Mouse (Mus musculus) cerebellum, adult (tissue): Measurements from ENCODE around the gene Slc13a3.
"Not testable (repeated sequence)": the region's sequence is repeated elsewhere in the genome, so short reads cannot be mapped to it uniquely, and the experiment has no call there.

Experiments used
- ATAC-seq: cut with Nextera tagmentation; 2 replicates; pipeline ENCODE4 v1.9.2; 2017; ENCODE audit warnings: mild to moderate bottlenecking, moderate library complexity, mixed read lengths; ENCODE audit not compliant: insufficient number of reproducible peaks, low FRiP score, low TSS enrichment

Gene Slc13a3

DNA sequence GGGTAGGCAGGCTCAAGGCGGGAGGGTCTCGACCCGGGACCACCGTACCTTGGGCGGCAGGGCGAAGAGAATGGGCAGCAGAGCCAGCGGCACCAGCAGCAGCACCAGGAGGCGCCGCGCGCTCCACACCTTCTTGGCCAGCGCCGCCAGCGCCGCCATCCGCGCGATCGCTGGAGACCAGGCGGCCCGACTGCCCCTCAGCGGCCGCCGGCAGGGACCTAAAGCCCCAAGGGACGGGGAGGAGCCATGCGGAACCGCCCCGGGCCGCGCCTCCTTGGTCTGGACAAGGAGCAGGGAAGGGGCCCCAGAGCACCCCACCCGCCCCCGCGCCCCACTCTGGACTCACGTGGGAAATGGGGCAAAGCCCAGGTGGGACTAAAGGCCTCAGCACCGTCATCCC lies at the start of gene Slc13a3:
Gene Slc13a3, minus strand, starts transcription at position 228 of the 400 bp plus-strand sequence.
- ATAC-seq, result no peak

DNA sequence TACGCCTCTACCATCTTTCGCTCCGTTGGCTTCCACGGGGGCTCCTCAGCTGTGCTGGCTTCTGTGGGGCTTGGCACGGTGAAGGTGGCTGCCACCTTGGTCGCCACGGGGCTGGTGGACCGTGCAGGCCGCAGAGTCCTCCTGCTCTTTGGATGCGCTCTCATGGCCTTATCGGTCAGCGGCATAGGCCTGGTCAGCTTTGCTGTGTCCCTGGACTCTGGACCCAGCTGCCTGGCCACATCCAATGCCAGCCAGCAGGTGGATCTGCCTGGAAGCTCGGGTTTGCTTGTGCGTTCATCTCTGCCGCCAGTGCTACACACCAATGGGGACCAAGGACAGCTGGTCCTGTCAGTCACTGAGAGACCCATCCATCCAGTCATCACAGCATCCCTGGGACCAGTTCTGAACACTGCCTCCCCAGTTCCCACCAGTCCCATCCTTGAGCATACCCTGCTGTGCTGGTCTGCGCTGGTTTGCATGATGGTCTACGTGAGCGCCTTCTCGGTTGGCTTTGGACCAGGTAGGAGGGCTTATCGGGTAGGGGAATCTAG lies 42.2 kb upstream of the Slc13a3 start:
- no peak for ATAC-seq

DNA sequence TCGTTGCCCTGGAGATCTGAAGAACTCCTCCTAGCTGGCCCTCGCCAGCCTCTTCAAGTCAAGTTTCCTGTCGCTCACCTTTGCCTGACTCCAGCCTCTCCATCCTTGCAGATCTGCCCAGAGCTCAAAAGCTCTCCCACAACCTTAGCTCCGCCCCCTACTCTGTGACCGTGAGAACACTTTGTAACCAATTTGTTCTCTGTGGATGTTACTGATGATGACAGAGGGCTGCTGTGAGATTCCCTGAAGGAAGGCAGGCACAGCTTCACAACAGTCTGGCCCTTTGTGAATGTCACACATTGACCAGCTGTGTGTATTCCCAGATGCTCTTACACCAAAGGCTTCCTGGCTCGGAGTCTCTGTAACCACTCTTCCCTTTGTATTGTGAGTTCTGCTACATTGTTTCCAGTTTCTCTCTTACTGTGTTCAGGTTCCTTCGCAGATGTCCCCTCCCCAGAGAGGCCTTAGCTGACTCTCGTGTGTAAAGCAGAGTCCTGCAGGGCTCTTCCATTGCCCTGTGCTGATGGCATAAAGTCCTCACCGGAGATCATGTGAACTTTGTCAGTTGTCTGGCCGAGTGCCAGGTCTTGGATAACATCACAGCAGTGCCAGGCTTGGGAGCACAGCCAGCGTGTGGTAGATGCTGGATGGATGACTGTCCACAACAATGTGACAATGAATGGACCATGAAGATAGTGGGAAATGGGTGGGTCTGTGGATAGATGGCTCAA lies 40.0 kb upstream of the Slc13a3 start:
- no peak for ATAC-seq

DNA sequence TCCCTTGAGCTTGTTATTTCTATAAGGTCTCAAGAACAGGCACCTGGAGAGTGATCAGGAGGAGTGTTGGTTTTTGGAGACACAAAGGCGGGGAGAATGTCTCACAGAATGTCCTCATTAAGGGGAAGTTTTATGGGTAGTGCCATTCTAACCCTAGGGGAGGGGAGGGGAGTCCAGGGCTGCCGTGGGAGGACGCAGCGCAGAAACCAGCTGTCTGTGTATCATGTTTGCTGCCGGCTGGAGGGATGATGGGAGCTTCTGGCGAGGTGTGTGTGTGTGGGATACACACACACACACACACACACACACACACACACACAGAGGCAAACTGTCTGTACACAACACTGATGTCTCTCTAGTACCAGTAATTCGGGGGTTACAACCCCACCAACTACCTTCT lies 39.4 kb upstream of the Slc13a3 start:
- no peak for ATAC-seq

DNA sequence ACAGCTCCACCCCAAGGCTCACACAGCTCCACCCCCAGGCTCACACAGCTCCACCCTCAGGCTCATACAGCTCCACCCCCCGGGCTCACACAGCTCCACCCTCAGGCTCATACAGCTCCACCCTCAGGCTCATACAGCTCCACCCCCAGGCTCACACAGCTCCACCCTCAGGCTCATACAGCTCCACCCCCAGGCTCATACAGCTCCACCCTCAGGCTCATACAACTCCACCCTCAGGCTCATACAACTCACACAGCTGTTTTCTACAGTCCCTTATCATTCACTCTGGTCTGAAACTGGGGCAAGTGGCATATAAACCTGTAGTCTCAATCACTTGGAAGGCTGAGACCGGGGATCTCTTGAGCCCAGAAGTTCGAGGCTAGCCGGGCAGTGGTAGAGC lies 38.5 kb upstream of the Slc13a3 start:
- not testable (repeated sequence) for ATAC-seq

DNA sequence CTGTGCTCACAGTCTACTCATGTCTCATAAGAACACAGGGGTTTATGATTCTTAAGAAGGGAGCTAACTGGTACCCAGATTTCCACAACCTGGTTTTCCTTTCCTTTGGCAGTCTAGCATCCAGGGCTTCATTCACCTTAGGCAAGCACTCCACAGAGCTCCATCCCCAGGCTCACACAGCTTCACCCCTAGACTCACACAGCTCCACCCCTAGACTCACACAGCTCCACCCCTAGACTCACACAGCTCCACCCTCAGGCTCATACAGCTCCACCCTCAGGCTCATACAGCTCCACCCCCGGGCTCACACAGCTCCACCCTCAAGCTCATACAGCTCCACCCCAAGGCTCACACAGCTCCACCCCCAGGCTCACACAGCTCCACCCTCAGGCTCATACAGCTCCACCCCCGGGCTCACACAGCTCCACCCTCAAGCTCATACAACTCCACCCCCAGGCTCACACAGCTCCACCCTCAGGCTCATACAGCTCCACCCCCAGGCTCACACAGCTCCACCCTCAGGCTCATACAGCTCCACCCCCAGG lies 38.0 kb upstream of the Slc13a3 start:
- not testable (repeated sequence) for ATAC-seq

DNA sequence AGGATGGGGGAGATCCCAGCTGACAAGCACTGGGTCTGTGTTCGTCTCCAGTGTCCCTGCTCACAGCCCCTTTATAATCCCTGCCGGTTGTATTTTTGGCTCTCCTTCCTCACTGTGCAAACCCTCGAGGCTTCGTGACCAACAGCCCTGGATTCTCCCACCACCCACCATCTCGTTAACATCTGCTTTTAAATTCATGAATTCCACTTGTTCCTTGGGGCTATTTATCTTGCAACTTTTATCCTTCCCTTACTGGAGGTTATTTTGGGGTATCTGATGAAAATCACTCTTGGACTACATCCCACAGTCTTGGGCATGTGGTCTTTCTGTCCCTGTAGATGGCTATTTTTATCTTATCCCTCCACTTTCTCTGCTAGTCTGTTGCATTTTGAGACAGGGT lies 37.4 kb upstream of the Slc13a3 start:
- no peak for ATAC-seq

DNA sequence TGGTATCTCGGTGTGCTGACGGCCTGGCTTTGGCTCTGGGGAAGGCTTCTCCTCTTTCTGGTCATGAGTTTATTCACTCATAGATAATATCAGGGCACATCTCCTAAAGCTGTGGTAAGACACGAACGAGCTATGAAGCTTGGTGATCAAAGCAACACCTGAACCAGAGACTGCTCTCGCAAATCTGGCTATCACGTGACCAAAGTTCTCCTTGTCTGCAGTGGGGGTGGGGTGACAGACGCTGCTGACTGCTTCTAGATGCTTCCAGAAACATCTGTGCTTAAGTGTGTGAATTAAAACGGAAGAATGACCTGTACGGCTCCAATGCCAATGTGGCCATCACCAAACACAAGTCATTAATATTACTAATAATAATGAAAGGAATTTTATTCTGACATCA lies 36.7 kb upstream of the Slc13a3 start:
- ATAC-seq, result no peak

DNA sequence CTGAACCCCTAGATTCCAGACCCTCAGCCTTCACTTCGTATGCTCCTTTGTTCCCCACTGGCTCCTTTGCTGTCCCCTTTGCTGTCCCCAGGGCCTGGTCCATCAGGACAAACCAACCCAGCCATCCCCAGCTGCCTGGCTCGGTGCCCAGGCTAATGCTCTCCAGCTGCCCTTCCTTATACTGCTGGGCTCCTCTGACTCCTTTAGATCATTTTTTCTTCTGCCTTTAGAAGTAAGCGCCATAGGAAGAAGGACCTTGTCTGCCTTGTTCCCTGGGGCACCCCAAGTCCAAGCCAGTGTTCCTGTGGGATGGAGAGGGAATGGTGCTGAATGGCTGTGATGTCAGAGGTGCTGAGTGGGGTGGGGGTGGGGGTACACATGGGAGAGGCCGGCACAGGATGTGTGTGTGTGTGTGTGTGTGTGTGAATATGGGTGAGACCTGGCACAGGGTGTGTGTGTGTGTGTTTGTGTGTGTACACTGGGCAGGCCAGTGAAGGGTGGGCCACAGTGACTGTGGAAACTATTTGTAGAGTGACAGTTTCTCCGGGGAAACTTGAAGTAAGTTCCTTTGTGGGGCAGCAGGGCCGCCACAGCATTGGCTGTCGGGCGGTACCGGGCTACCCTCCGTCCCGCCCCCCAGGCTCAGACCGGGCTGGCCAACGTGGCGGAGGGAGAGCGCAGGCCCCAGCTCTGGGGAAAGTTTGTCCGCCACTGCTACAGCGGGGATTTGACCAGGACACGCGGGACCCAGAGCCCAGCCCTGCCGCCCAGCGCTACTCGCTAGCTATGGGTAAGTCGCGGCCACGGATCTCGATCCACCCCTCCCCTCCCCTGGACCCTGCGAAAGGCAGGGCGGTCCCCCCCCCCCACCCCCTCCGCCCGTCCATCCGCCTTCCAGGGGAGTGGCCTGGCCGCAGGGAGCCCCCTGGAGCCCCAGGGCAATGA lies 30.5 kb upstream of the Slc13a3 start, which contains the start of gene Slc2a10:
Gene Slc2a10, plus strand, starts transcription at position 529 of the 945 bp plus-strand sequence.
- ATAC-seq, result no peak

DNA sequence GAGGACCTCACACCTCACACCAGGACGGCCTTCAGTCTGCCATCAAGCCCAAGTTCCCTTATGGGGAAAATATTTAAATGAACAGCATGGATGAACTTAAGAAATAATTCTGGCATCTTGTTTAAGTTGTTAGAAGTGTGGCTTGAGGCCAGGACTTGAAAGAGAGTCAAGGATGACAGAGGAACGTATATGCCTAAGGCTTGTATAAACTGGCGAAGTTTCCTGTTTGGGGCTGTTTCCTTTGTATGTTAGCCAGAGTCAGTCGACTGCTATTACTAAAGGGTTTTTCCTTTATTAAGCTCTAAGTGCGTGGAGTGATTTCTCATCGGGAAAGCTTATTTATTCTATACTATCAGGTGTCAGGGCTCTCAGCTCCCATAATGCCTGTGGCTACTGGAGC lies 25.8 kb upstream of the Slc13a3 start:
- ATAC-seq, result no peak

DNA sequence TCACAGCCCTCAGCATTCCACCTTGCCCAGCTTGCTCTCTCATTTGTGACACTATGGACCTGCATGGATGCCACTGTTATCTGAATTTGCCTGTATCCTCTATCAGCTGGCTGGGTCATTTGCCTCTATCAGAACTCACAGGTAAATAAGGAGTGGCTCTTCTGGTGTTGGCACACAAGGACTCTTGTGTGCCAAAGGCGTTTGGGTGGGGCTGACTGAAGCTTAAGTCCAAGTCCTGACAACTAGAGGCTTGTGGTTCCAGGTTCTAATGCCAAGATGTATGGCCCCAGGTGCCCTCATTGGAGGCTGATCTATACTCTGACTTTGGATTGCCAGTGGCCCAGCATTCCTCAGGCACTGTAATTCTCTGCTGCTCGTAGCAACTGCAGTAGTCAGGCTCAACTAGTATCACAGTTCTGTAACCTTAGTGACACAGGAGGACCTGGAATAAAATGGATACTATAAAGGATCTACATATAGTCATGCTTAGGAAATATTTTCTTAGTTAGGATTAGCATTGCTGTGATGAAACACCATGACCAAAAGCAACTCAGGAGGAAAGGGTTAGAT lies 24.8 kb upstream of the Slc13a3 start:
- ATAC-seq, result no peak

DNA sequence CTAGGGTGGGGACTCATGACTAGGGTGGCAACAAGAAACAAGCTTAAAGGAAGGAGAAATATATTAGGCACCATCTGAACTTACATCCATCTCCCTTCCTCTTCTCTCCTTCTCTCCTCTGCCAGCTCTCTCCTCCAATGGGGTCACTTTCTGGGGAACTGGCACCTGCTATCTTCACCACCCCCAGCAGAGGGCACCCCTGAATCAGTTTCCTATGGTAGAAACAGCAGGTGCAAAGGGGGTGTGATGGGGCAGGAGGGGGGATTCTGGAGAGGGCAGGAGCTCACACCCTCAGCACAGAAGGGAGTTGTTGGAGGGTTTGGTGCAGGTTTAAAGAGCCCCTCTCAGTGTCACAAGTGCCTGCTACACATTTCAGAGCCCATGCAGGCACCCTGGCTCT lies 23.2 kb upstream of the Slc13a3 start:
- no peak for ATAC-seq

DNA sequence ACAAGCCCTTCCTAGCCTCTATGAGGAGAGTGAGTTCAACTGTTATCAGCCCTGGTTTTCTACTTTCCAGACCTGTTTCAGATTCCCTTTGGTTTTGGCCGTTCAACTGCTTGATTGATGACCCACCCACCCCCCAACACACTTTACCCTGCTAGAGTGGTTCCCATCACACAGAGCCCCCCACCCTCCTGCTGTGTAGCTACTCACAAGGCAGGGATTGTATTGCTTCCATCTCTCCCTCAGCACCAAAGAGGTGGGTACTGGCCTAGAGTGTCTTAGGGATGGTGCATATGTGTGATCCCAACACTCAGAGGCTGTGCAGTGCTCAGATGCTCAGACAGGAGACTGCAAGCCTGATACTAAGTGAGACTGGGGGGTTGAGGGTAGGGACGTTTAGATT lies 21.5 kb upstream of the Slc13a3 start:
- ATAC-seq, result no peak

DNA sequence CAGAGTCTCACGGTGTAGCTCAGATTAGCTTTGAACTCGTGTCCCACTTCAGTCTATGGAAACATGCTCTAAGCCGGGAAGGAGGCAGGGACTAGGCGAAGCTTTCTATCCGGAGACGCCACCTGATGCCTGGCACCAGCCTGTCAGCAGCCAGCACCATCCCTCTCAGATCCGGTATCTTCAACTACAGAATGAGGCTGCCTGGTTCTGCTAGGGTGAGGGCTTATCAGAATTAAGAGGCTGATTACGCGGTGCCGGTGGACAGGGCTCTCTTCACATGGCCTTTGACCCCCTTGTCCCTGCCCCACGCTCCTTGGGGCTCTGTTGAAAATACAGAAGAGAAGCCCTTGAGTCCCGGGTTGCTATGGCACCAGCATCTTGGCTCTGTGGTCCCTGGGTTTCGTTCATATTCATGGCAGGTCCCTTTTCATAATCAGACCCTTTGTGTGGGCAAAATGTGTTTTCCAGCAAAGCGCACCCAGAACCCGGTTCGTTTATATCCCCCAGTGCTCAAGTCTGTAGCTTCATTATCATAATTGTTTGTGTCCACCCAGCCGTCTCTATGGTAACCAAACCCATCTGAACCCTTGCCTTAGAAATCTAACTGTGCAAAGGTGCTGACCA lies 20.7 kb upstream of the Slc13a3 start:
- no peak for ATAC-seq

DNA sequence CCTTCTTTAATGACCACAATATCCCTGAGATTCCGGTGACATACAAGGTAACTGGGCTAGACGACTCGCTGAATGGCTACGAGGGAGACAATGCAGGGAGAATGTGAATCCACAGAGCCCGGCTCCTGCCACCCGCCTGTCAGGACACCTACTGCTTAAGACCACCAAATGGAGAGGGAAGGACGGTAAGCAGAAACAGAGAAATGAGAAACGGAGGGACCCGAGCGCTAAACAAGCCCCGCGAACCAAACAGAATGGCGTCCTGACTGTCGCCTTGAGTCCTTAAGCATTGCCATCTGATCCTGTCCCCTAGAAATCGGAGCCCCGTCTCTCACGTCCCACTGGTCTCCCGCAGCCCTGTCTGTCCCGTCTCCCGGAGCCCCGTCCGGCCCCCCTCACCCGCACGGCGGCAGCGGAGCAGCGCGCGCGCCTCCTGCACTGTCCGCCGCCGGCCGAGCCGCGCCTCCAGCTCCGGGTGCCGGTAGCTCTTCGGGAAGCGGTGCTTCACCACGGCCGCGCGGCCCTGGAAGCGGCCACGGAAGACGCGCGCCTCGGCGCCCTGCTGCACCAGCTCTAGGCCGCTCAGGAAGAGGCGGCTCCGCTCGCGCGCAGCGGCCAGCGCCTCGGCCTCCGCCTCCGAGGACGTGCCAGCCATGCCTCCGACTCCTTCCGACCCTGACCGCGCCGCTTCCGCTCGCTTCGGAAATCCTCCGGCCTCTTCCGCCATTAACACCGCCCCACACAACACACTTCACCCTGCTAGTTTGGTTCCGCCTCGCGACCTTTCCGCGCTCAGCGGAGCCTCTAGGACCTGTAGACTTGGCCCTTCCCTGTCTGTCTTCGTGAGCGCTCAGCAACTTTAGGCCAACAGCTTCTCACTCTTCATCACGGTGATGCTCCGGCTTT lies 19.9 kb upstream of the Slc13a3 start, which contains the start of gene Trp53rka:
Gene Trp53rka, minus strand, starts transcription at position 677 of the 906 bp plus-strand sequence.
- ATAC-seq, result peak; percentile 91

DNA sequence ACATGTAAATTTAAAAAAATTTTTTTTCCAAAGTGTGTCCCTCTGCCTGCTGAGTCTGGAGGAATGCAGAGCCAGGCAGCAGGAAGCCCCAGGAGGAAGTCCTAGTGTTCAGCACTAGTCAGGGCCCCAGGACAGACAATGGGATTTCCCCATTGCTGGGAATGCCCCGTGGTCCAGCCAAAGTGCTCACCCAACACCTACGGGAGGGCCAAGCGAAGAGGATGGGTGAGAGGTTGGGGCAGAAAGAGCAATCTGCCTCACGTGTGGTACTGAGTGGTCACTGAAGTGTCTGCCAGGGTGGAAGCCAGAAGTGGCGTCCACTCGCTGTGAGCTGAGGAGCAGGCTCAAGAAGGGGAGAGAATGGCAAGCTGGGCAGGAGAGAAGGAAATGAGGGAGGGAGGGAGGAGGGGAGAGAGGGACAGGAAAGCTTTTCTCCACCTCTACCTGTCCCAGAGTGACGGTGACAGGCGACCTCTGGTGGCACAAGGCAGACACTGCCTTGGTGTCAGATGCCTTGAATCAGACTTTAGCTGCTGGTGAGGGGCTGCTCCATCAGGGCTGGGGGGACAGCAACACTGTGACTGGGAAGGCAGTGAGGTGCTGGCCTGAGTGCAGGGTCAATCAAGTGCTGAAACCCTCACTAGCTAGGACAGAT lies 14.0 kb upstream of the Slc13a3 start:
- ATAC-seq, result peak; percentile 66

DNA sequence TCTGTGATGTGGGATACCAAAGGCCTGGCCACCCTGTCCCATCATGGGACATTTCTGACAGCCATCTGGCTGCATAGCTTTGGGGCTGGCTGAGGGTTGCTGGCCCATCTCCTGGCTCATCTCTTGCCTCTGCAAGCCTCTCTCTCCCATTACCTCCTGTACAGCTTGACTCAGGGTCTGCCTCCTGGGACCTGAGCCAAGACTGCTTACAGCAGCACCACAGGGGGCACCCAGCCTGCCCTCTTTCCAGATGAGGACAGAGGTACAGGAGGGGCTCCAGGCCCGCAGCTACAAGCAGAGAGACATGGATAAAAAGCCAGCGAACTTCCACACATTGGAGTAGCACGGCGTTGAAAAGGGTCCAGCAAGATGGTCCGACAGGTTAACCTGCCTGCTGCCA lies 13.4 kb upstream of the Slc13a3 start:
- no peak for ATAC-seq

DNA sequence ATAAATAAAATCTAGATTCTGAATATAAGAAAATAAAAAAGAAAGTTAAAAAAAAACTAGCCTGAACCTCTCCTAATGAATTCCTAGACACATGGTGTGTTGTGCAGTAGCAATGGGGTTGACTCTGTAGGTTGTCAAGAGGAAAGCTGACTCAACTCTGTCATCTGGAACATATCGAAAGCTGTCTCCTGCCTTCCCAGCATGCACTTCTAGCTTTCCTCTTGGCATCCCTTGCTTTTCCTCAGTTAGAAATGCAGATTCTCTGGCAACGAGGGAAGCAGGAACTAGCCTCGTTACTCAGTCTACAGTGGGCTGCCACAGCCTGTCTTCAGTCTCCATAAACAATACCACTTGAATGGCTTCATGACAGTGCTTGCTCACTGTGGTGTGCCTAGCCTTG lies 12.8 kb upstream of the Slc13a3 start:
- ATAC-seq, result no peak
